Mouse (Mus musculus): ENCODE data around the gene Dcst1. TPM values are rescaled to one million over a fixed set of nuclear protein-coding genes. Genes with fewer than 3 reads are reported as not detected.
A peak's percentile ranks its signal among the peaks of the same experiment; 100 is the strongest.

Dcst1 gene
- polyA plus RNA-seq, 1 experiment from 2014 or later, result 1.3 TPM

DNA sequence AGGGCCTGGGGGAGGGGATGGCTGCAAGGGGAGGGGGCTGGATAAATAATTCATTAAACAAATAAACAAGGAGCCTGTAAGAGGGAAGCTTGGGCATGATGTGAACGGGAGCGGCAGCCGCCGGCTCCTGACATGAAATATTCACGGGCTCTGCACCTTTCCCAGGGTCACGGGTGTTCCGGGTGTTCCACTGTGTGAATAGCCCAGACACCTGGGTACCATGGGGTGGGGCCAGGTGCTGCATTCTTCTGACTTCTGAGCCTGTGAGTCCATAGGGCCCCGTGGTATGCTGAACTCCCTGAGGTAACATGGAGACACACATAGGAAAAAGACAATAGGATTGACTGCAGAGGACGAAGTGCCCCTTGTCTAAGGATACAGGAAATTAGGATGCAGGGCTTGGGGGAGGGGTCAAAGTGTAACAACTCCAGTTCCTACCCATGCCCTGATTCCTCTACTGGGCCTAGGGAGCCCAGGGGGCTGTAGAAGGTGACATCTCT lies 37.6 kb downstream of the Dcst1 start:
- DNase-seq (ENCODE audit: low read depth, low spot score), result no peak
- in situ Hi-C loops (cut with MboI; ENCODE audit: low pct_unique_long_range_greater_than_20kb), result no loop called here
- H3K27me3 ChIP-seq, result peaks cover 10% of the 10 kb centered on the region
- POLR2A ChIA-PET, result interaction anchor here (0.6 to 1.6 kb wide), 3 partner anchors 9 to 153 kb away, joined by 3 to 5 read pairs (median 4); no protein-coding TSS in a partner anchor
- no peak for TF ChIP-seq CTCF (IDR thresholded peaks at IDR 0.05)
- ATAC-seq, result no peak
- CTCF ChIA-PET, result interaction anchor here (0.9 to 1.0 kb wide), 2 partner anchors 12 to 19 kb away, joined by 3 read pairs; no protein-coding TSS in a partner anchor

DNA sequence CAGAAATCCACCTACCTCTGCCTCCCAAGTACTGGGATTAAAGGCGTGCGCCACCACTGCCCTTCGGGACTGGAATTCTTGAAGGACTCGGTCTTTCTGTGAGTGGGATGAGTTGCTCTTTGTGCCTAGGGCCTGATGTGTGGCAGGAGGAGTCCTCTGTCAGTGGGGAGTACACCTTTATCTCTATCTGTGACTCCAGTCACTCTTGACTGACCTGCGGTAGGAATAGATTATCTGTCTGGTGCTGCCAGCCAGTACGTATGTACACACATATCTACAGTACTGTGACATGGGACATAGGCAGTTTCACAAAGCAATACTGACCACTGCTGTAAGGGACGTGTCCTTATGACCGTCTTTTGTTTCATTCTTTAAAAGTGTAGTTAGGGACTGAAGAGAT lies 39.2 kb downstream of the Dcst1 start:
- H3K27me3 ChIP-seq, result peaks cover 13% of the 10 kb centered on the region
- DNase-seq (ENCODE audit: low read depth, low spot score) (no peak), ATAC-seq (no peak)
- ChIA-PET CTCF (interaction anchor here (1.5 kb wide), 1 partner anchor 11 kb away, joined by 6 read pairs; no protein-coding TSS in a partner anchor), POLR2A (no interaction called here)
- no peak for TF ChIP-seq CTCF (IDR thresholded peaks at IDR 0.05)
- in situ Hi-C loops (cut with MboI; ENCODE audit: low pct_unique_long_range_greater_than_20kb), result no loop called here

GRCm38 (mm10) chr3:89322514-89323165 lies 42.4 kb downstream of the Dcst1 start, which contains the start of gene Efna3:
Gene Efna3, minus strand, starts transcription at chr3:89322965.
- CTCF ChIA-PET, result interaction anchor here (1.9 to 2.1 kb wide), 2 partner anchors 14 to 17 kb away, joined by 7 to 15 read pairs; no protein-coding TSS in a partner anchor
- peaks cover 16% of the 10 kb centered on the region for H3K27me3 ChIP-seq
- in situ Hi-C loops (cut with MboI; ENCODE audit: low pct_unique_long_range_greater_than_20kb), result no loop called here

DNA sequence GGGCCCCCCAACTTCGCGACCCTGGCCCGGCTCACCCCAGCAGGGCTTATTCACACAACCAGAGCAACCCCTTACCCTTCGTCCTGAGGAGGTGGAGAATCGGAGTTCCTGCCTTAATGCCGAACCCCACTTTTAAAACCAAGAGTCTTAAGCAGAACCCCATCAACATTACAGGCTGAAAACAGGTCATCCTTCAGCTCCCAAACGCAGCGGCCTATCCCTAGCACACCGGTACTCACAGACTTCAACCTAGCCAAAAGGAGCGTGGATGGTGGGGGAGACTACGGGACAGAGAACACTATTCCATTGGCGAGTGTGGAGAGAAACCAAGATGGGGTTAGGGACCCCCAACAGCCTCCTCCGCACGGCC lies 42.9 kb downstream of the Dcst1 start:
- POLR2A ChIA-PET, result interaction anchor here (0.6 to 3.1 kb wide), 4 partner anchors 15 to 164 kb away, joined by 3 to 33 read pairs (median 4); partner anchors contain the start of gene Efna4
- TF ChIP-seq CTCF (IDR thresholded peaks at IDR 0.05), result no peak

More at GRCm38 (mm10) chr3:89322514-89323165, 42.4 kb downstream of the Dcst1 start, which contains the start of gene Efna3:
- POLR2A ChIA-PET, result interaction anchor here (0.6 to 3.1 kb wide), 5 partner anchors 14 to 163 kb away, joined by 3 to 33 read pairs (median 4); partner anchors contain the start of gene Efna4
- TF ChIP-seq CTCF (IDR thresholded peaks at IDR 0.05), result no peak
- no peak for DNase-seq (ENCODE audit: low read depth, low spot score)
- peak; percentile 46 for ATAC-seq

GRCm38 (mm10) chr3:89321183-89322130 lies 43.6 kb downstream of the Dcst1 start:
- in situ Hi-C loops (cut with MboI; ENCODE audit: low pct_unique_long_range_greater_than_20kb), result no loop called here
- ATAC-seq (peak; percentile 14), DNase-seq (ENCODE audit: low read depth, low spot score) (no peak)
- ChIA-PET POLR2A (interaction anchor here (0.6 to 3.1 kb wide), 8 partner anchors 15 to 166 kb away, joined by 3 to 33 read pairs (median 4); partner anchors contain the start of gene Efna4), CTCF (interaction anchor here (1.1 to 2.1 kb wide), 6 partner anchors 13 to 135 kb away, joined by 3 to 15 read pairs (median 3); no protein-coding TSS in a partner anchor)
- H3K27me3 ChIP-seq, result peaks cover 16% of the 10 kb centered on the region
- TF ChIP-seq CTCF (IDR thresholded peaks at IDR 0.05), result no peak

More for the DNA sequence above, 42.9 kb downstream of the Dcst1 start:
- no peak for DNase-seq (ENCODE audit: low read depth, low spot score)
- H3K27me3 ChIP-seq, result peaks cover 16% of the 10 kb centered on the region
- in situ Hi-C loops (cut with MboI; ENCODE audit: low pct_unique_long_range_greater_than_20kb), result no loop called here
- CTCF ChIA-PET, result interaction anchor here (1.4 to 2.1 kb wide), 3 partner anchors 14 to 17 kb away, joined by 3 to 15 read pairs (median 7); no protein-coding TSS in a partner anchor
- no peak for ATAC-seq

DNA sequence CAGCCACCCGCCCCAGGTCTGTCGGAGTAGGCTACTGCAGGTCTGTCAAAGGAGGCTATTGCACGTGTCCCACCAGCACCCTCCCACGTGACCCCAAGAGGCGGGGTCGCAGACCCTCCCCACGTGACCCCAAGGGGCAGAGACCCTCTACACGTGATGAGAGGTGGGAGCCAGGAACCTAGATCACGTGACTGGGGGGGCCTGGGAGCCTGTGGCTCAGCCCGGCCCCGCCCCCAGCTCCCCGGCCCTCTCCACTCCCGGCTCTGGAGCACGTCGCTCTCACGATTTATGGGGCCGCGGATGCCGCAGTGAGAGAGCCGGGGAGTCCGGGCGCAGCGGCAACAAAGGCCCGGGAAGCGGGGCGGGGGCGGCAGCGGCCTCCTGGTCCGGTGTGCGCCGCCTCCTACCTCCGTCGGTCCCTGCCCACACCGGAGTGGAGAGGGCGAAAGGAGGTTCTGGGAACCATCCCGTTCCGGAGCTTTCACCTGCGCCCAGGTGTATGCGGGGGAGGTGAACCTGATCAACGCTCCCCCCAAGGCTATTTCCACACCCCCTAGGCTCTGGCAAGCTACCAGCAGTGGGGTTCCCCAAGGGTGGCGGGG lies 44.4 kb downstream of the Dcst1 start:
- H3K27me3 ChIP-seq, result peaks cover 12% of the 10 kb centered on the region
- DNase-seq (ENCODE audit: low read depth, low spot score), result no peak

GRCm38 (mm10) chr3:89319591-89320350 lies 45.3 kb downstream of the Dcst1 start:
- ChIA-PET POLR2A (interaction anchor here (0.8 to 1.2 kb wide), 3 partner anchors 30 to 169 kb away, joined by 3 to 4 read pairs (median 4); partner anchors contain the start of gene Adam15), CTCF (interaction anchor here (3.7 kb wide), 1 partner anchor 19 kb away, joined by 20 read pairs; no protein-coding TSS in a partner anchor)
- in situ Hi-C loops (cut with MboI; ENCODE audit: low pct_unique_long_range_greater_than_20kb), result loop anchor here (5.0 kb wide), 1 partner anchor 33 kb away; no protein-coding TSS in a partner anchor
- no peak for TF ChIP-seq CTCF (IDR thresholded peaks at IDR 0.05)
- ATAC-seq (no peak), DNase-seq (ENCODE audit: low read depth, low spot score) (no peak)
- peaks cover 6% of the 10 kb centered on the region for H3K27me3 ChIP-seq

More for the DNA sequence above, 44.4 kb downstream of the Dcst1 start:
- no peak for ATAC-seq
- in situ Hi-C loops (cut with MboI; ENCODE audit: low pct_unique_long_range_greater_than_20kb), result no loop called here
- CTCF ChIA-PET, result interaction anchor here (1.1 to 1.4 kb wide), 4 partner anchors 13 to 136 kb away, joined by 3 read pairs; no protein-coding TSS in a partner anchor
- POLR2A ChIA-PET, result interaction anchor here (0.6 to 3.1 kb wide), 7 partner anchors 16 to 166 kb away, joined by 3 to 33 read pairs (median 5); partner anchors contain the start of gene Efna4
- no peak for TF ChIP-seq CTCF (IDR thresholded peaks at IDR 0.05)

- POLR2A ChIA-PET, result interaction anchor here (0.6 to 2.2 kb wide), 5 partner anchors 21 to 170 kb away, joined by 3 to 10 read pairs (median 4); partner anchors contain the start of gene Adam15
- peaks cover 6% of the 10 kb centered on the region for H3K27me3 ChIP-seq
- ATAC-seq, result no peak
- CTCF ChIA-PET, result interaction anchor here (0.8 to 4.2 kb wide), 5 partner anchors 16 to 93 kb away, joined by 3 to 22 read pairs (median 17); partner anchors contain the start of gene Flad1
- in situ Hi-C loops (cut with MboI; ENCODE audit: low pct_unique_long_range_greater_than_20kb), result loop anchor here (5.0 kb wide), 1 partner anchor 33 kb away; no protein-coding TSS in a partner anchor
- TF ChIP-seq CTCF (IDR thresholded peaks at IDR 0.05), result no peak
- DNase-seq (ENCODE audit: low read depth, low spot score), result no peak
Measured at GRCm38 (mm10) chr3:89318971-89319590, 46.0 kb downstream of the Dcst1 start.
